Mouse (Mus musculus) forebrain, postnatal 0 days (tissue): ENCODE data around the gene Dpp6. TPM values are rescaled to one million over a fixed set of nuclear protein-coding genes. Genes with fewer than 3 reads are reported as not detected.

Source experiments
- ATAC-seq: fragments of 200-750 bp; cut with Nextera tagmentation; 2 replicates; pipeline ENCODE4 v1.8.0; 2017; ENCODE audit warnings: mild to moderate bottlenecking, moderate library complexity
- DNase-seq: peaks from one replicate; pipeline ENCODE4 v3.0.0-alpha.2; 2015
- H3K27ac ChIP-seq: fragments of 300-500 bp; sonication (generic); 2 replicates; pipeline ENCODE4 v1.5.1; 2014; ENCODE audit warnings: low read depth, mild to moderate bottlenecking, antibody characterized with exemption, low read length, moderate library complexity, mixed read lengths
- H3K27me3 ChIP-seq: fragments of 300-500 bp; sonication (generic); 2 replicates; pipeline ENCODE4 v1.6.1; 2014; ENCODE audit warnings: mild to moderate bottlenecking, low read length, mixed read lengths; ENCODE audit not compliant: insufficient read depth
- H3K36me3 ChIP-seq: fragments of 300-500 bp; sonication (generic); 2 replicates; pipeline ENCODE4 v1.6.1; 2014; ENCODE audit warnings: mild to moderate bottlenecking, moderate library complexity; ENCODE audit not compliant: insufficient read depth
- H3K4me1 ChIP-seq: fragments of 300-500 bp; sonication (generic); 2 replicates; pipeline ENCODE4 v1.6.1; 2014; ENCODE audit warnings: antibody characterized with exemption; ENCODE audit not compliant: insufficient read depth
- H3K4me2 ChIP-seq: fragments of 300-500 bp; sonication (generic); 2 replicates; pipeline ENCODE4 v1.6.1; 2014; ENCODE audit warnings: low read depth, mild to moderate bottlenecking, moderate library complexity
- H3K4me3 ChIP-seq: fragments of 300-500 bp; sonication (generic); 2 replicates; pipeline ENCODE4 v1.5.1; 2014; ENCODE audit warnings: low read depth, low read length, mixed read lengths
- H3K9ac ChIP-seq: fragments of 300-500 bp; sonication (generic); 2 replicates; pipeline ENCODE4 v1.6.1; 2014; ENCODE audit warnings: mild to moderate bottlenecking
- H3K9me3 ChIP-seq: fragments of 300-500 bp; sonication (generic); 2 replicates; pipeline ENCODE4 v1.6.1; 2016; ENCODE audit warnings: low read length
- CTCF ChIP-seq: sonication (generic); IDR thresholded peaks from 2 replicates; pipeline ENCODE4 v1.5.1; 2016; ENCODE audit warnings: antibody characterized with exemption, control low read depth, low read depth
- WGBS: fragments of 180-500 bp; shearing (Covaris S2); extraction: QIAGEN DNeasy Blood & Tissue Kit; methylation state at CpG from one replicate; pipeline ENCODE4 v1.1.7; 2014; 5-methylcytosine and 5-hydroxymethylcytosine counted together
- polyA plus RNA-seq: library from polyadenylated mRNA; unstranded; fragments of >200 nt; fragmentation: Nextera tagmentation; extraction: Ambion mirVana; gene quantifications from 2 replicates; pipeline ENCODE4 v1.2.1, GENCODE M21; 2015
- total RNA-seq: library from RNA; depleted of rRNA; stranded (reverse); fragments of >200 nt; gene quantifications from 2 replicates; pipeline ENCODE4 v1.2.3, GENCODE M21; 2014

The Dpp6 gene
- total and polyA plus RNA-seq, 2 experiments from 2014 or later = 58.4 to 116 TPM

DNA sequence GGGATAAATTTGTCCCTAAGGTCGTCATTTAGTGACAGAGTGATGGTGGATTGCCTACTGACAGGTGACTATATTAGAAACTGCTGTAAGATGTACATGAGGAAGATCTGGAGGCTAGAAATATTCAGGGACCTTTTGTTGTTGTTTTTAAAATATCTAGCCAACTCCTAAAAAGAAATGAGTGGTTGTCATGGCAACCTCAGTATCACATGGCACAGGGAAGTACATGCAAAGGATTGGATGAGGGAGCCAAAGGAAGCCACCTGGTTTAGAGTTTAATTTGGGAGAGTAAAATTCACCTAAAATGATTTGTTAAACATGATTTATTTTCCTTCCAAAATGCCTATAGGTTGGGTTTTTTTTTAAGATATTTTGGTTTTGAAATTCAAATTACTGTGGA lies 260.8 kb downstream of the Dpp6 start:
- WGBS = 52% methylated on average over 1 of the region's 1 CpGs
- H3K4me3 ChIP-seq = no peak overlapping the region
- DNase-seq = peak; percentile 55
- no peaks in the 10 kb centered on the region for H3K9me3 ChIP-seq
- TF ChIP-seq CTCF = no peak
- H3K36me3 ChIP-seq = no peaks in the 10 kb centered on the region
- no peak overlapping the region for H3K4me2 ChIP-seq
- no peak overlapping the region for H3K27ac ChIP-seq
- no peak overlapping the region for H3K9ac ChIP-seq
- no peaks in the 10 kb centered on the region for H3K27me3 ChIP-seq
- no peaks in the 10 kb centered on the region for H3K4me1 ChIP-seq
- no peak for ATAC-seq

DNA sequence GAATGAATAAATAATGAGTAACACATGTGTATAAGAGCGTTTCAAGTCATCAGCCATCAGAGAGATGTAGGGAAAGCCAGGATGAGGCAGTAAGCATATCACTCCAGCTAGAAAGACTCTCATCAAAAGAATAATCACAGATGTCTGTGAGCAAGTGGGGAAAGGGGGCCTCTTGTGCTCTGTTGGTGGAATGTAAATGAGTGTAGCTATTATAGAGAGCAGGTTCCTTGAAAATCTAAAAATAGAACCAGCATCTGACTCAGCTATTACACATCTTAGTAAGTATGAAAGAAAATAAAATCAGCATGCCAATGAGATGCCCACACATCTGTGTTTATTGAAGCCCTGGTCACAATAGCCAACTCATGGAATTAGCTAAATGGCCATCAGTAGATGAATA lies 264.3 kb downstream of the Dpp6 start:
- whole genome bisulfite sequencing = 11% methylated on average over 1 of the region's 1 CpGs
- no peak overlapping the region for H3K9ac ChIP-seq
- H3K27me3 ChIP-seq = no peaks in the 10 kb centered on the region
- H3K27ac ChIP-seq = no peak overlapping the region
- no peaks in the 10 kb centered on the region for H3K9me3 ChIP-seq
- no peak overlapping the region for H3K4me3 ChIP-seq
- DNase-seq (peak; percentile 40), ATAC-seq (peak; percentile 87)
- TF ChIP-seq CTCF = no peak
- H3K4me2 ChIP-seq = no peak overlapping the region
- no peaks in the 10 kb centered on the region for H3K4me1 ChIP-seq
- no peaks in the 10 kb centered on the region for H3K36me3 ChIP-seq

GRCm38 (mm10) chr5:27083762-27084161 lies 266.8 kb downstream of the Dpp6 start:
- ATAC-seq = 0 out of 2 replicates have a peak, but pooled peaks have one; percentile 19
- H3K4me3 ChIP-seq = no peak overlapping the region
- H3K4me1 ChIP-seq = no peaks in the 10 kb centered on the region
- no peak overlapping the region for H3K4me2 ChIP-seq
- no peaks in the 10 kb centered on the region for H3K36me3 ChIP-seq
- H3K9ac ChIP-seq = no peak overlapping the region
- TF ChIP-seq CTCF = no peak
- WGBS = 68% methylated on average over 4 of the region's 4 CpGs
- no peaks in the 10 kb centered on the region for H3K9me3 ChIP-seq
- no peaks in the 10 kb centered on the region for H3K27me3 ChIP-seq
- H3K27ac ChIP-seq = no peak overlapping the region
- DNase-seq = no peak

GRCm38 (mm10) chr5:27108221-27108620 lies 291.2 kb downstream of the Dpp6 start:
- no peaks in the 10 kb centered on the region for H3K27me3 ChIP-seq
- H3K4me1 ChIP-seq = no peaks in the 10 kb centered on the region
- H3K27ac ChIP-seq = no peak overlapping the region
- no peak for DNase-seq
- no peak overlapping the region for H3K4me3 ChIP-seq
- no peak overlapping the region for H3K4me2 ChIP-seq
- no peak overlapping the region for H3K9ac ChIP-seq
- 97% methylated on average over 1 of the region's 1 CpGs for WGBS
- ATAC-seq = no peak
- no peaks in the 10 kb centered on the region for H3K9me3 ChIP-seq
- no peak for TF ChIP-seq CTCF
- no peaks in the 10 kb centered on the region for H3K36me3 ChIP-seq

DNA sequence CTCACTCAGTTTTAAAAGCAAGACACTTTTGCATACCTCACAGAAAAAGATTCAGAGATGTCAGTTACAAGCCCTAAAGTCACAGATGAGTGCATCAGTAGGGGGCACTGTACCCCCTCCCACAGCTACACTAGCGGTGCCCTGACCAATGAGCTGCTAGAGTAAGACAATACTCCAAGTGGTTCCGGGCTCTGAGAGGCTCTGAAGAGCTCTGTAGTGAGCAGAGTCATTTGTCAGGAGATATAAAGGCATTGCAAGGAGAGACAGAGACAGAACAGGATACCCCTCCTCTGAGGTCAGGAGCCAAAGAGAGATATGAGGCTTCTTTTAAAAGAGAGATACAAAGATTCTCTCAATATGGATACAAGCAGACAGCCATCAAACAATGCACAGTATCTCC lies 305.5 kb downstream of the Dpp6 start:
- Histone ChIP-seq H3K4me2 (no peak overlapping the region), H3K4me1 (no peaks in the 10 kb centered on the region), H3K36me3 (no peaks in the 10 kb centered on the region), H3K4me3 (no peak overlapping the region), H3K27me3 (no peaks in the 10 kb centered on the region), H3K9ac (no peak overlapping the region), H3K9me3 (no peaks in the 10 kb centered on the region), H3K27ac (no peak overlapping the region)
- DNase-seq (no peak), ATAC-seq (peak; percentile 39; the same call in 1 of the 2 replicates)
- WGBS = 41% methylated on average over 2 of the region's 2 CpGs
- no peak for TF ChIP-seq CTCF

DNA sequence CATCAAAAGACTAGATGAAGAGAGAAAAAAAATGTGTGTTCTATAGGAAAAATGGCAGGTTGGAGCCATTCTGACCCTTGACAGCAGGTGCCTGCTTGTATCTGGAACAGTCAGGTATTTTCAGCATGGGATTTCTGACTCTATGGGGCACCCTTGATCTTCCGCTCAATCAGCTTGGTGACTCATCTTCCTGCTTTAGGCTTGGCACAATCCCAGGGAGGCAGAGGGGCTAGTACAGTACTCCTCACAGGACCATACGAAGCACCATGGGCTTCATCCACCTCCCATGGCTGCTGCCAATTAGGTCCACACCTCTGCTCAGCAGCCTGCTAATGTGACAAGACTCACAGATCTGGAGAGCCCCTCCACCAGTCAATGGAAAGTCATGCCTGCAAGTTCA lies 305.9 kb downstream of the Dpp6 start:
- ATAC-seq (0 out of 2 replicates have a peak, but pooled peaks have one; percentile 10), DNase-seq (no peak)

GRCm38 (mm10) chr5:27126034-27126433 lies 309.0 kb downstream of the Dpp6 start:
- Histone ChIP-seq H3K4me1 (no peaks in the 10 kb centered on the region), H3K27ac (no peak overlapping the region), H3K4me2 (no peak overlapping the region), H3K9me3 (no peaks in the 10 kb centered on the region), H3K4me3 (no peak overlapping the region), H3K36me3 (no peaks in the 10 kb centered on the region), H3K27me3 (no peaks in the 10 kb centered on the region), H3K9ac (no peak overlapping the region)
- WGBS = 46% methylated on average over 4 of the region's 4 CpGs
- TF ChIP-seq CTCF = no peak
- peak; percentile 66 for DNase-seq
- peak; percentile 77 for ATAC-seq

More for the DNA sequence above, 305.9 kb downstream of the Dpp6 start:
- Histone ChIP-seq H3K9me3 (no peaks in the 10 kb centered on the region), H3K4me2 (no peak overlapping the region), H3K4me3 (no peak overlapping the region), H3K36me3 (no peaks in the 10 kb centered on the region), H3K27me3 (no peaks in the 10 kb centered on the region), H3K9ac (no peak overlapping the region), H3K4me1 (no peaks in the 10 kb centered on the region), H3K27ac (no peak overlapping the region)
- TF ChIP-seq CTCF = no peak
- 80% methylated on average over 2 of the region's 2 CpGs for WGBS

- ATAC-seq (no peak), DNase-seq (no peak)
- 41% methylated on average over 3 of the region's 3 CpGs for WGBS
- no peak for TF ChIP-seq CTCF
- H3K4me2 ChIP-seq = no peak overlapping the region
- H3K4me3 ChIP-seq = no peak overlapping the region
- no peak overlapping the region for H3K27ac ChIP-seq
- H3K27me3 ChIP-seq = no peaks in the 10 kb centered on the region
- no peak overlapping the region for H3K9ac ChIP-seq
- H3K9me3 ChIP-seq = no peaks in the 10 kb centered on the region
- H3K4me1 ChIP-seq = no peaks in the 10 kb centered on the region
- H3K36me3 ChIP-seq = no peaks in the 10 kb centered on the region
Measured at GRCm38 (mm10) chr5:27133196-27133595, 316.2 kb downstream of the Dpp6 start.
